Mouse (Mus musculus) lung, postnatal 10 days (tissue): ENCODE data around the gene Snx33.

Experiments
- DNase-seq: peaks from one replicate; pipeline ENCODE4 v3.0.0; 2021

Snx33 gene

DNA sequence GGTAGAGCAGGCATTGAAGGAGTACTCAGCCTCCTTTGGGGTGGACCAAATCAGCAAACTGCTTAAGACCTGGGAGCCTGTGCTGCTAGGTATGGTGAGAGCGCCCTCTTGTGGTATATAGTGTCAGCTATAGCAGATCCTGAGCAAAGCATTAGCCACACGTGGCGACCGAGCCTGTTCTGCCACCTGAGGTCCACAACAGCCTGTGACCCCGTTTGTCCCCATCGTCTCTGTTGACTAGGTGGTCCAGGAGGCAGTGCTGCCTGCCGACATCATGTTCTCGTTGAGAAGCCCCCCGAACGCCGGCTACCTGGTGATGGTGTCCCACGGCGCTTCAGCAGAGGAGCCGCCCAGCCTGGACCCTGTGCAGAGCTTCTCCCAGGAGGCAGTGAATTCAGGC lies 38.4 kb downstream of the Snx33 start:
- peak; percentile 86 for DNase-seq

DNA sequence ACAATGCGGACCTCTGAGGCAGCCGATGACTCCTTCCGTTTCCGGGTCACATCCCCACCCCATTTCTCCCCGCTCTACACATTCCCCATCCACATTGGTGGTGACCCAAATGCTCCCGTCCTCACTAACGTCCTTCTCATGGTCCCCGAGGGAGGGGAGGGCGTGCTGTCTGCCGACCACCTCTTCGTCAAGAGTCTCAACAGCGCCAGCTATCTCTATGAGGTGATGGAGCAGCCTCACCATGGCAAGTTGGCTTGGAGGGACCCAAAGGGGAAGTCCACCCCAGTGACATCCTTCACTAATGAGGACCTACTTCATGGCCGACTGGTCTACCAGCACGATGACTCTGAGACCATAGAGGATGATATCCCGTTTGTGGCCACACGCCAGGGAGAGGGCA lies 40.6 kb downstream of the Snx33 start:
- no peak for DNase-seq

DNA sequence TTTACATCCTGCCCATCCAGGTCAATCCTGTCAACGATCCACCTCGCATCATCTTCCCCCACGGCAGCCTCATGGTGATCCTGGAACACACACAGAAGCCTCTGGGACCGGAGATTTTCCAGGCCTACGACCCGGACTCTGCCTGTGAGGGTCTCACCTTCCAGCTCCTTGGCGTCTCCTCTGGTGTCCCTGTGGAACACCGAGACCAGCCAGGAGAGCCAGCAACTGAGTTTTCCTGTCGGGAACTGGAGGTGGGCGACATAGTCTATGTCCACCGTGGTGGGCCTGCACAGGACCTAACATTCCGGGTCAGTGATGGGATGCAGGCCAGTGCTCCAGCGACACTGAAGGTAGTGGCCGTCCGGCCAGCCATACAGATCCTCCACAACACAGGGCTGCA lies 41.6 kb downstream of the Snx33 start:
- DNase-seq: no peak

DNA sequence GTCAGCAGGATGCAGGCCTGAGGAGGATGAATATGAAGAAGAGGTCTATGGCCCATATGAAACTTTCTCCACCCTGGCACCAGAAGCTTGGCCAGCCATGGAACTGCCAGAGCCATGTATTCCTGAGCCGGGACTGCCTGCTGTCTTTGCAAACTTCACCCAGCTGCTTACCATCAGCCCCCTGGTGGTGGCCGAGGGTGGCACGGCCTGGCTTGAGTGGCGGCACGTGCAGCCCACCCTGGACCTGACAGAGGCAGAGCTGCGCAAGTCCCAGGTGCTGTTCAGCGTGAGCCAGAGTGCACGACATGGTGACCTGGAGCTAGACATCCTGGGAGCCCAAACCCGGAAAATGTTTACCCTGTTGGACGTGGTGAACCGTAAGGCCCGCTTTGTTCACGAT lies 42.1 kb downstream of the Snx33 start:
- DNase-seq: peak; percentile 56

DNA sequence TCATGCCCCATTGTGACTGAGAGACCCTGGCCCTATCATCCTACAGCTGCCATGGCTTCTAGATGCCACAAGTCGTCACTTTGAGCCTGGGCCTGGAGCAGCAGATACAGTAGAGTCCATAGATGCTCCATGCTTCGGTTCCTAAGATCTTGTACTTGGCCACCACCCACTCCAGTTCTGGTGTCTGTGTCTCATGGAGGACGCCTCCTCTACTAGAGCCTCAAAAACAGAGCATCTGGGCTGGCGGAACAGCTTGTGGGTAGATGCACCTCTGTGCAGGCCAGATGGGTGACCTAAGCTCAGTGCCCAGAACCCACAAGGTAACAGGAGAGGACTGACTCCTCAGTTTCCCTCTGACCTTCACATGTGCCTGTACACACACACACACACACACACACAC lies 43.8 kb downstream of the Snx33 start:
- DNase-seq: no peak

DNA sequence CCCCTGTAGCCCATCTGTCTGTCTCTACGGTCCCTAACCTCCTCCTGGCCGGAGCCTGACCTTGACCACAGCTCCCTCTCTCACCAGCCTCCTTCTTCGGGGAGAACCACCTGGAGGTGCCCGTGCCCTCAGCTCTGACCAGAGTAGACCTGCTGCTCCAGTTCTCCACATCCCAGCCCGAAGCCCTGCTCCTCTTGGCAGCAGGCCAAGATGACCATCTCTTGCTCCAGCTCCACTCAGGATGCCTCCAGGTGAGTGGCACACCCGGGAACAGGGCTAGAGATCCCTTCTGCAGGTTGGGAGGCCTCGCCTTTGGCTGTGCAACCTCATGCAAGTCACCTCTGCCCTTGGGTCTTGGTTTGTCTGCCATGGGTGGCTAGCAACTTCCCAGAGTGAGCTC lies 44.7 kb downstream of the Snx33 start:
- DNase-seq: no peak

DNA sequence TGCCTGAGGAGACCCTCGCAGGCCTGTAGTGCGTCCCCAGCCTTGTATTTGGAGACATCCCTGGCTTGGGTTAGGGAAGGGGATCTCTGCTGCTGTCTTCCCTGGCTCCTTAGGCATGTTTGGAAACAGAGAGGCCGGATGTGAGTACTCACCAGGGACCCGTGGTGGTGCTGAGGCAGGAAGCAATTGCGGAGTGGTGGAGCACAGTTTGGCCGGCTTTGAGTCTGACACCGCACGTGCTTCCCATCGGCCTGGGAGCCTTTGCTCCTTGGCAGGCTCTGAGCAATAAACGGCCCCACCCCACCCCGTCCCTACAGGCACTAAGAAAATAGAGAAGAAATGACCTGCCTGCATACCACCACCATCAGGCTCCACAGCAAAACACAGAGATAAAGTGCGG lies 45.4 kb downstream of the Snx33 start:
- DNase-seq: no peak

DNA sequence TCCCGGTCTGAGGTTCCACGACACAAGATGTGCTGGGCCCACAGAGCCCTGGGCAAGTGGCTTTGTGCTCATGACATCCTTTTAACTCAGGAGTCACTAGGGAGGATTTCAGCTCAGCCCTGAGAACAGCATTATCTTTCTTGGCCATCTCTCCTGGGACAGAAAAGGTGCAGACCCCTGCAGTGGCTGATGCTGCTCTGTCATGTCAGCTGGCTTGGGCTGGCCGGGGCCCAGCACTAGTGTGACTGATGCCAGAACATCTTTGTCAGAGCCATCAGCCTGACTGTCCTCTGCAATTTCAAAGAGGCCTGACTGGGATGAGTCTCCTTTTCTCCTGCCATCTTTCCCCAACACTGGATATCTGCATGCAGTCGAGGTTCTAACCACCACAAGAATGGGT lies 45.9 kb downstream of the Snx33 start:
- no peak for DNase-seq

DNA sequence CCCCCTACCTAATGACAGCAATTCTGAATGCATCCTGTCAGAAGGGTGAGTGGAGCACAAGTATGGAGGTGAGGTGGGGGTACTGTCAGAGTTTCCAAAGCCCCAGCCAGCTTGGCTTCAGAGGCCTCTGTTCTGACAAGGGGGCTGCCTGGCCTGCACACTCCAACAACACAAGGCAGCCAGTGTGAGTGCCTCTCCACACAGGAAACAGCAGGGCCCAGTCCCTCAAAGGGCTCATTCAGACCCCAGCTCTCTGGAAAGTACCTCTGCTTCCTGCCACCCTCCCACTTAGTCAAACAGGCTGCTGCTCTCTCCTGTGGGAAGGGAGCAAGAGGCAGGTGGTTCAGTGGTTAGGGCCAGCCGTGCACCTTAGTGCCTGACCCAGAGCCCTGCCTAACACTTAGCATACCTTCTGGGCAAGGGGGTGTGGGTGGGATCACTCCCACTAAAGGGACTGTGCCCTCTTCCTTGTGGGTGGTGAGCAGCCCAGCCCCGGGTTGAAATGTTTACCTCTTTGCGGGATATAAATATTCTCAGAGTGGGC lies 46.6 kb downstream of the Snx33 start:
- DNase-seq: no peak

DNA sequence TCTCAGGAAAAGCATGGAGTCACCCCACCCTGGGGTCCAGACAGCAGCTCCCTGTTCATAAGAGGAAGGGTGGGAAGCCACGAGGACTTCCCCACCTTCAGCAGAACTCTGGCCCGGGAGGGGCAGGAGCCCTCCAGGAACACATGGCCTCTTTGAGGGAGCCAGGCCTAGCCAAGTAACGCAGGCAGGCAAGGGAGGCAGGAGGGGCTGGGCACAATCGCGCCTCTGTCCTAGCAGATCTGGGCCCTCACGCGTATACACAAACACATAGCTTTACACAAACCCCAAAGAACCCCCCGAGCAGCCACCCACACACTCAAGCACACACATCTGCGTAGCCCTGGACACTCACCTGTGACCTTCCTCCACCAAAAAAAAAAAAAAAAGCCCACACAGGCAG lies 47.4 kb downstream of the Snx33 start:
- DNase-seq: no peak

DNA sequence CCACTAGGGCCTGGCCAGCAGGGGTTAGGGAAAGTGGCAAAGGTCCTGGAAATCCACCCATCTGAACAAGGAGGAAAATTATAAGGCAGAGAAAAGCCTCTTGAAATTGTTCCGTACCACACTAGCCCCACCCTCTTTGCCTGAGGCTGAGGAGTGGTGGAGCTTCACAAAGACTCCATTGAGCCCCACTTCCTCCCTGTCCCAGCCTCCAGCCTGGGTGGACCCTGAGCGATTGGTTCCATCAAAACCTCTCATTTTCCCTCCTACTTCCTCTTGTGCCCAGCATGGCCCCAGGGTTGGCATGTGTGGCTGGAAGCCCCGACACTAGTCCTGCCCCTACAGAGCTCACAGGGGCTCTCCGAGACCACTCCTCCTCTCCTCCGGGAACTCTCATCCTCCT lies 50.9 kb downstream of the Snx33 start:
- no peak for DNase-seq

DNA sequence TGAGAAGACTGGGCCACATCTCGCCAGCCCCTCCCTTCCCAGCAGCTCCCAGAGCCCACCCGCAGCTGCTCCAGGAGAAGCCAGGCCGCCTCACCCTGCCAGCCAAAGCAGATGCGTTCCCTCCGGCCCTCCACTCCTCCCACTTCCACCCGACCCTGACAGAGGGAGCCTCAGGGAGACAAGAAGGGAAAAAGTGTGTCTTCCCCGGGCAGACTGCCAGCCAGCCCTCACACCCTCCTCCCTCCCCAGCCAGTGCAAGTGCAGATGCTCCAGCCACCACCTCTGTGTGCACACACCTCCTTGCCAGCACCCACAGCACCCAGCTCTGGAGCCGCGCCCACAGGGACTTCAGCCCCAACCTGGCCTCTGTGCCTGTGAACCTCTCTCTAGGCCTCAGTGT lies 51.4 kb downstream of the Snx33 start:
- DNase-seq: peak; percentile 80

DNA sequence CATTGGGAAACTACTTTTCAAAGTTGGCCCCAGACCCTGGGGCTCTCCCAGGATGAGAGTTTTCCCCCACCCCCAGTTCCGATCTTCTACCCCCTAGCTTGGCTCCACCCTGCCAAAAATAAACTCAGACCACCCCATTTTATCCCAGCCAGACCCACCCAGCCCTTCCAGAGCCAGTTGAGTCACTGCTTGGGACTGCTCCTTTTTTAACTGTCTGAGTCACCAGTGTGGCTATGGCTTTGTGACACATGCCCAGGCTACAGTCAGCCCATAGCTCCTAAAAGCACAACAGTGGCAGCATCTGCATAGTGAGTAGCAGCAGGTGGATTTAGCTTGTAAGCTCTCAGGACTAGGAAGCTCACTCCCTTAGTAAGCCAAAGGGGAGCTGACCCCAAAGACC lies 55.1 kb downstream of the Snx33 start:
- DNase-seq: peak; percentile 24

DNA sequence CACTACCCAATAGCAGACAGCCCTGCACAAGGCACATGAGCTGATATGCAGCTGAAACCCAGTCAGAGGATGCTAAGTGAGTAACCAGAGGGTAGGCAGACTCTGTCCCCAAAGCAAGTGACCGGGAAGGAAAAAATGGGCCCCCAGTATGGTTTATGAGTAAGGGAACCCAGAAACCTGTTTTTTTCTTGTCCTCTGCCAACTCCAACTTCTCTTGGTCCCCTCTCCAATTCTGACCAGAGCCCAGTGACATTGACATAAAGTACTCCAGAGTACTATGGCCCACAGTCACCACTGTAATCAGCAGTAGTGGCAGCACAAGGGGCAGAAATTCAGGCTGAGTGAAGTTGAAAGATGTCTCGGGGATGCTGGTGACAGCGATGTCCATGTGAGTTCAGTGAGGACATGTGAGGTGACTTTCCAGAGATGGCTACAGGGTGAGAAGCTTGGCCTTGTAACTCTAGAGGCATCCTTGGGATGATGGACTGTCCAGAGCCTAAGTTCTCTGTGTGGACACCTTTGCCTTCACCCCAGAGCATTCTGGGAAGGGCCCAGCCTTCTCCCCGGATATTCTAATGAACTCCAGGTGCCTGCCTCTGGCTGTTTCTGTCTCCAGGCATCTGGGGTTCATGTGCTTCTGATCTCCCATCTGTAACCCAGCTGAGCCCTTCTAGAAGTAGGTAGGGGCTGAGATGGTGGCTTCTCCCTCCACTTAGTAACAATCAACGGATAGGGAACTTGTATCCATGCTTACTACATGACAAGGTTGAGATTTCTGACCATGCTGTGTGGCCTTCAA lies 55.9 kb downstream of the Snx33 start:
- peak; percentile 33 for DNase-seq

DNA sequence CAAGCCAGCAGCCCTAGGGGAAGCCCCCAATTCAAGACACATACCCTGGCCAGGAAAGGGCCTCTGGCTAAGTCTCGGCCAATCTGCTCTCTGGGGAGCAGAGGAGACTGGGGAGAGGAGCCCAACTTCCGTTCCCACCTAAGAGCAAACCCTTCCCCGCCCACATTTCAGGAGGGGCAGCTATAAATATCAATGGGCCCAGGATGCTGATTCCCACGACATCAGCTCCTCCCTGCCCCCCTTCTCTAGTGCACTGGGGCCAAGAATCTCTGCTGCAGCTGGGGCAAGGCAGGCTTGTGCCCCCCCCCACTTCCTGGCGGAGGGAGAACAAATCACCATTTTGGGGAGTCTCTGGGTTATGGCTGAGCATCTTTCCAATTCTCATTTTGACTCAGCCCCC lies 57.0 kb downstream of the Snx33 start:
- DNase-seq: peak; percentile 85

DNA sequence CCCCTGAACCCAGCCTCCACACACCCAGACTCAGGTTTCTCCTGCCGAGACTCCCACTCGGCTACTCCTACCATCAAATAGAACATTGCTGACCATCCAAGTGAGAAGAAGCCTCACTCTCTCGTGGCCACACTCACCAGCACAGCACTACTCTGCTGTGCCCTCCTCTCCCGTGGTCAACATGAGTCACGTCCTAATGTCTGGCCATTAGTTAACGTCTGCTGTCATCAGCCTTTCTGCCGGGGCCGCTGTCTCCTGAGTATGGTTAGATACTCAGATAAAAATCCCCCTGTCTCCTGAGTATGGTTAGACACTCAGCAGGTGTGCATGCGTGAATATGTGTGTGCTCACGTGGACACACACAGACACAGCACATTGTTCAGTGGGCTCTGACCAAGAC lies 57.4 kb downstream of the Snx33 start:
- DNase-seq: no peak

DNA sequence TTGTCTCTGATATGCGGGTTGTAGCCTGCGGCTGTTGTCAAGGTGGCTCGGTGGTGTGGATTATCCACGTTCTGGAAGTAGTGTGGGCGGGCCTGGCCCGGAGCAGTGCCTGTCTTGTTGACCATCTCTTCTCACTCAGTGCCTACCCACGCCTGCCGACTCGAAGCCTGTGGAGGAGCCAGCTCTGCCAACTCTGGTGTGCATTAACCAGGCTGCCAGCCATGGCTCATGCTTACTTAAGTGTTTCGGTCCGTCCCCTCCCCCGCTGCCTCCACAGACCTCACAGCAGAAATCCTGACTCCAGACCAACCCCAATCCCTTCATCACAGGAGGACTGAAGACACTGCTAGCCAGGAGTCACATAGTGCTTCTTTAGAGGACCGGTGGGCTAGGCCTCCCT lies 58.6 kb downstream of the Snx33 start:
- DNase-seq: peak; percentile 25

DNA sequence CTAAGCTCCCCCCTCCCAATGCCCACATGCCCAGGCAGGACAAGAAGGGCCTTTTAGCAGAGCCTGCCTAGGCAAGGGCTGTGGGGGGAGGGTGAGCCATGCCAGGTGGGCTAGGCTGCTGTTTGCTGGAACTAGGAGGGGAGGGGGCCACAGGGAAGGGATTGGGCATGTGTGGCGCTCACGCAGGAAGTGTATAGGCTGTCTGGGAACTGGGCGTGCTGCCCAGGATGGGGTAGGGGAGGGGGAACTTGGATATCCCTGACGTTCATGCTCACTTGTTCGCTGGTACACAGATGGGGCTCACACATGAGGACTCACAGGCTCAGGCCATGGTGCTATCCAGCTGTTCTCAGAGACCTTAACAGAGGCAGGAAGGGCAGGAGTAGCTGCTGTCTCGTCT lies 59.9 kb downstream of the Snx33 start:
- DNase-seq: peak; percentile 88
